Mouse (Mus musculus) lung, embryonic 14.5 days (tissue): ENCODE measurements around the gene Inhbe. TPM values are rescaled to one million over a fixed set of nuclear protein-coding genes. Genes with fewer than 3 reads are reported as not detected.

Experiments used
- ATAC-seq: fragments of 200-750 bp; cut with Nextera tagmentation; 2 replicates; pipeline ENCODE4 v1.8.0; 2017; ENCODE audit warnings: mild to moderate bottlenecking, moderate TSS enrichment, moderate library complexity; ENCODE audit not compliant: insufficient read depth
- DNase-seq: peaks from one replicate; pipeline ENCODE4 v3.0.0-alpha.2; 2015
- H3K27ac ChIP-seq: fragments of 300-500 bp; sonication (generic); 2 replicates; pipeline ENCODE4 v1.5.1; 2014; ENCODE audit warnings: low read depth, mild to moderate bottlenecking, moderate library complexity
- H3K27me3 ChIP-seq: fragments of 300-500 bp; sonication (generic); 2 replicates; pipeline ENCODE4 v1.6.1; 2014; ENCODE audit warnings: low read length, control low read depth; ENCODE audit not compliant: insufficient read depth
- H3K36me3 ChIP-seq: fragments of 300-500 bp; sonication (generic); 2 replicates; pipeline ENCODE4 v1.6.1; 2014; ENCODE audit warnings: control low read depth; ENCODE audit not compliant: insufficient read depth
- H3K4me1 ChIP-seq: fragments of 300-500 bp; sonication (generic); 2 replicates; pipeline ENCODE4 v1.6.1; 2014; ENCODE audit warnings: antibody characterized with exemption, control low read depth; ENCODE audit not compliant: insufficient read depth
- H3K4me2 ChIP-seq: fragments of 300-500 bp; sonication (generic); 2 replicates; pipeline ENCODE4 v1.6.1; 2014; ENCODE audit warnings: mild to moderate bottlenecking
- H3K4me3 ChIP-seq: fragments of 300-500 bp; sonication (generic); 2 replicates; pipeline ENCODE4 v1.5.1; 2014; ENCODE audit warnings: low read depth, low read length
- H3K9ac ChIP-seq: fragments of 300-500 bp; sonication (generic); 2 replicates; pipeline ENCODE4 v1.6.1; 2014
- H3K9me3 ChIP-seq: fragments of 300-500 bp; sonication (generic); 2 replicates; pipeline ENCODE4 v1.6.1; 2016; ENCODE audit warnings: low read depth, low read length, control low read depth
- CTCF ChIP-seq: IDR thresholded peaks from 2 replicates; pipeline ENCODE4 v1.5.1; 2016; ENCODE audit warnings: antibody characterized with exemption, low read depth
- WGBS: fragments of 180-500 bp; shearing (Covaris S2); extraction: QIAGEN DNeasy Blood & Tissue Kit; methylation state at CpG from one replicate; pipeline ENCODE4 v1.1.7; 2014; 5-methylcytosine and 5-hydroxymethylcytosine counted together
- polyA plus RNA-seq: library from polyadenylated mRNA; unstranded; fragments of >200 nt; fragmentation: Nextera tagmentation; extraction: Ambion mirVana; gene quantifications from 2 replicates; pipeline ENCODE4 v1.2.1, GENCODE M21; 2014

Inhbe gene
- polyA plus RNA-seq, 1 experiment from 2014 or later = 0.04 TPM

DNA sequence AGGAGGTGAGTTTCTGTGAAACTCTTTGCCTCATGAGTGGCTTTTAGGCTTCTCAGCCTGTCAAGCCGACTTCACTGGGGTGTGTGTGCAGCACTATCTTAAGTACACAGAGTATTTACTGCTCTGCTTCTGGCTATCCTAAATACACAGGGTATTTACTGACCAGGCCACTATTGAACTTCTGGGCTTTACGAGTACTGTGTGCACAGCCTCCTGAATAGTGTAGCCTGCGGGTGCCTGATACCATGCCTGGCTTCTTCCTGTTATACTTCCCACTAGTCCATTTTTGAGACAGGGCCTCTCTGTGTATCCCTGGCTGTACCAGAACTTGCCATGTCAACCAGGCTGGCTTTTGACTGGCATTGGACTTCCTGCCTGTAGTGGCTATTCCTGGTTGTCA, 23.5 kb upstream of the Inhbe start:
- Histone ChIP-seq H3K9me3 (no peaks in the 10 kb centered on the region), H3K4me3 (no peak overlapping the region), H3K4me1 (0 out of 2 replicates have a peak, but pooled peaks cover 8% of the 10 kb centered on the region), H3K27ac (no peak overlapping the region), H3K9ac (no peak overlapping the region), H3K36me3 (no peaks in the 10 kb centered on the region), H3K4me2 (no peak overlapping the region), H3K27me3 (no peaks in the 10 kb centered on the region)
- WGBS = 47% methylated on average over 3 of the region's 3 CpGs
- ATAC-seq (no peak), DNase-seq (no peak)
- TF ChIP-seq CTCF = no peak

DNA sequence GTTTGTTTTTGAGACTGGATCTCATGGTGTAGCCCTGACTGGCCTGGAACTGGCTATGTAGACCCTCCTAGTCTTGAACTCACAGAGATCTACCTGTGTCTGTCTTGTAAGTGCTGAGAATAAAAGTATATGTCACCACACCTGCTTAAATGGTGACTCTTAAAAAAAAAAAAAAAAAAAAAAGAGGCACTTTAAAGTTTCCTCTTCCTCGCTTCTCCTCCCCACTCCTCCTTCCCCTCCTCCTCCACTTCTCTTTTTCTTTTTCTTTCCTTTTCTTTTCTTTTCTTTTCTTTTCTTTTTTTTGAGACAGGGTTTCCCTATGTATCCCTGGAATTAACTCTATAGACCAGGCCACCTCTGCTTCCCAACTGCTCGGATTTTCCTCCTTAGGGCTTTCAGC, 16.8 kb upstream of the Inhbe start:
- Histone ChIP-seq H3K9me3 (no peaks in the 10 kb centered on the region), H3K27me3 (no peaks in the 10 kb centered on the region), H3K4me1 (no peaks in the 10 kb centered on the region), H3K4me3 (no peak overlapping the region), H3K36me3 (no peaks in the 10 kb centered on the region), H3K4me2 (no peak overlapping the region), H3K27ac (no peak overlapping the region), H3K9ac (no peak overlapping the region)
- ATAC-seq = no peak
- DNase-seq = no peak
- no peak for TF ChIP-seq CTCF
- WGBS = 78% methylated on average over 2 of the region's 2 CpGs

DNA sequence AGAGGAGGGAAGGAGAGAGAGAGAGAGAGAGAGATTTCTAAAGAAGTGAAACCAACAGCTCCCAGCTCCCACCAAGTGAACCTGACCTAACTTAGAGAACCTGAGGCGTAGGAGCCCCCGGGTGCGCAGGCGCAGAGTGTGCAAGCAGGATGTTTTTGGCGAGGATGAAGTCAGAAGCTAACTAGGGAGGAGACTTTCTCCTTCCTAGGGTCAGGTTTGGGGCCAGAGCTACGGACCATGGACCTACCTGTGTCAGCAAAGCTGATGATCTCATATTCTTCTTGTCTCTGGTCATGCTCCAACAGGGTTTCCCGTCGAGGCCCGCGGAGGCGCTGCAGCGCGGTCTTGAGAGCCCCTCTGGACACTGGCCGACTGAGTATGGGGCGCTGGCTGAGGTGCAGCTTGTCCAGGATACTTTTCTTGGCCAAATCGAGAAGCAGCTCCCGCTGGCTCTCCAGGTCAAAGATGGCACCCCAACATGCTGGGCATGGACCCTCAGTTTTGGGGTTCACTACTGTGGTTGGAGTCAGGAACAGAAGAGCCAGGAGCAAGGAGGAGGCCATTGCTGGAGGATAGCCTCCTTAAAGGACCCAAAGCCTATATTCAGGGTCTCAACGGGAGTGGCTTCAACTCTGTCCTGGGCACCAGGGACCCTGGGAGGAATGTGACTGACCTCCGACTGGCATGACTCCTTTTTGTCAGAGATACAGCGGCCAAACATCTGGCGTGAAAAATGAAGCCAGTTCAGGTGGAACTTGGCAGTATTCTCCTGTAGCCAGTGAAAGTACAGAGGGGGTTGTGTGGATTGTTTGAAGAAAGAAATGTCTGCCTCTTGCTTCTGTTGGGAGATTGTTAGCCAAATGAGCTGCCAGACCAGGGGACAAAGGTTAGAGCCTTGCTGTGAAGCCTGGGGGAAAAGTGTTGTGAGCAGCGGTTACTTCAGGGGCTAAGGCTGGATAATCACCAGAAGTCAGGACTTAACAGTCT, 15.9 kb upstream of the Inhbe start, which contains the start of gene Inhbc:
Gene Inhbc (minus strand): TSS at position 598 of the 987 bp plus-strand sequence.
- no peak for DNase-seq
- H3K4me1 ChIP-seq = no peaks in the 10 kb centered on the region
- ATAC-seq = no peak

DNA sequence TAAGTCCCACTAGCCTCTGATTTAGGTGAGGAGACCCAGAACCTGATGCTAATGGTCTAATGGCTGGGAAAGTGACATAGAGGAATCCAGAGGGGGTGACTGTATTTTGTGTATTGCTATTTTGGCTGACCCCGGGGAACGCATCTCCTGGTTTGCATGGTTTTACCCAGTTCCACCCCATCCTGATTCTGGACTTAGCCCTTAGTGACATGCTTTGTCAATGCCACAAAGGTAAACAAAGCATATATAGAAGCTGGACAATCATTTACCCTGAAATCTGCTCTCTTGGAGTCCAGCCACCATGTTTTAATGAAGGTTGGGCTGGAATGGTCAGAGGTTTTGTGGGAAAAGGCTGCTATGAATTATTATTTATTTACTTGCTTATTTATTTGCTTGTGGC, 14.1 kb upstream of the Inhbe start:
- no peaks in the 10 kb centered on the region for H3K27me3 ChIP-seq
- 44% methylated on average over 2 of the region's 2 CpGs for WGBS
- ATAC-seq (no peak), DNase-seq (peak; percentile 14)
- H3K9ac ChIP-seq = no peak overlapping the region
- H3K4me2 ChIP-seq = no peak overlapping the region
- H3K4me3 ChIP-seq = no peak overlapping the region
- H3K27ac ChIP-seq = no peak overlapping the region
- no peak for TF ChIP-seq CTCF
- no peaks in the 10 kb centered on the region for H3K9me3 ChIP-seq
- H3K4me1 ChIP-seq = no peaks in the 10 kb centered on the region
- H3K36me3 ChIP-seq = no peaks in the 10 kb centered on the region

More for the DNA sequence above, 15.9 kb upstream of the Inhbe start, which contains the start of gene Inhbc:
- WGBS = 69% methylated on average over 22 of the region's 22 CpGs
- no peaks in the 10 kb centered on the region for H3K36me3 ChIP-seq
- no peaks in the 10 kb centered on the region for H3K27me3 ChIP-seq
- TF ChIP-seq CTCF = no peak
- no peak within 1 kb of the TSS for H3K27ac ChIP-seq
- H3K9me3 ChIP-seq = no peaks in the 10 kb centered on the region
- H3K9ac ChIP-seq = no peak within 1 kb of the TSS
- H3K4me3 ChIP-seq = no peak within 1 kb of the TSS
- no peak within 1 kb of the TSS for H3K4me2 ChIP-seq

DNA sequence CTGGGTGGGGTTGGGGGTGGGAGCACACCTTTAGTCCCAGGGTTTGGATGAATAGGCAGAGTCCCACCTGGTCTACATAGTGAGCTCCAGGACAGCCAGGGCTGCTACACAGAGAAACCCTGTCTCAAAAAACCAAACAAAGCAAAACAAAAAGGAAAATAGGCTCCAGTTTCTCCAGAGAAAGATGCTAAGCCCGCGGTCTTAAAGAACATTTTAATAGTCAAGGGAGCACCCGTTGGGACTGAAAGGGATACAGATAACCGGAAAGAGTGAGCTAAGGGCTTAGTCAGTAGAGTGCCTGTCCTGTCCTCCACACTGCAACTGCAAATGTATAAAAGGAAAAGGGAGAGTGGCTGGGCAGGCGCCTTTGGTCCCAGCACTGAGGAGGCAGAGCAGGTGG, 12.9 kb upstream of the Inhbe start:
- TF ChIP-seq CTCF = no peak
- DNase-seq = no peak
- no peak overlapping the region for H3K27ac ChIP-seq
- H3K9ac ChIP-seq = no peak overlapping the region
- H3K4me1 ChIP-seq = no peaks in the 10 kb centered on the region
- no peak overlapping the region for H3K4me3 ChIP-seq
- no peaks in the 10 kb centered on the region for H3K36me3 ChIP-seq
- H3K4me2 ChIP-seq = no peak overlapping the region
- WGBS = 75% methylated on average over 5 of the region's 5 CpGs
- no peak for ATAC-seq
- no peaks in the 10 kb centered on the region for H3K27me3 ChIP-seq
- no peaks in the 10 kb centered on the region for H3K9me3 ChIP-seq

DNA sequence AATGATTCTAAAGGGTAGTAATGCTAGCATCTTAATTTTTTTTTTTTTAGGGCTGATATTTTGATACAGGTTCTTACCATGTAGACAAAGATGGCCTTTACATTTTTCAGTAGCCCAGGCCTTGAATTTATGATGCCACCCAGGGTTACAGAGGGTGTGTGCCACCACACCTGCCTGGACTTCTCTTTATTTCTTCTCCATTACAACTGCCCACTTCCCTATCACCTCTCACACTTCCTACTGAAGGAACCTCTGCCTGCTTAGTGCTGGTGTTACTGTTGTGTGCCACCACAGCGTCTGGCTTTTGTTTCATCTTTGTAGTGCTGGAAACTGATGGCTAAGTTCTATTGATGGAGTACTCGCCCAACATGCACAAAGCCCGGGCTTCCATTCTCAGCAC, 6.5 kb upstream of the Inhbe start:
- no peak for TF ChIP-seq CTCF
- DNase-seq (no peak), ATAC-seq (no peak)
- H3K27me3 ChIP-seq = no peaks in the 10 kb centered on the region
- H3K4me3 ChIP-seq = no peak overlapping the region
- no peaks in the 10 kb centered on the region for H3K36me3 ChIP-seq
- no peak overlapping the region for H3K27ac ChIP-seq
- no peaks in the 10 kb centered on the region for H3K9me3 ChIP-seq
- 84% methylated on average over 3 of the region's 3 CpGs for WGBS
- H3K4me2 ChIP-seq = no peak overlapping the region
- H3K4me1 ChIP-seq = no peaks in the 10 kb centered on the region
- H3K9ac ChIP-seq = no peak overlapping the region

DNA sequence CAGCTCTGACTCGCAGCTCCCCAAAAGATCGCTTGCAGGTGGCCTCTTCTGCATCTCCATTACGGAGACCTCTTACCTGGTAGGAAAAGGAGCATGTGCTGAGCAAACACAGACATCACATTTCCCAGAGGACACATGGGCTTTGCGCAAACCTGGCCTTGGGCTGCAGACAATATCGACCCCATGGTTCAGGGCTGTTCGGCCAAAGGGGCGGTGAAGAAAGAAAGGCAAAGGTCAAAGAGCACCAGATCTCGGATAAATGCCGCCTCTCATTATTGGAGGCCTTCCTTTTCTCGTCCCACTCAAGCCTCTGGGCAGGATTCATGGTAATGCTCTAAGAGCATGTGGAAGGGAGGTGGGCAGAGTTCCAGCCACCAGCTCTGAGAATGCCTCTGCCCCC, 1.1 kb upstream of the Inhbe start:
- Histone ChIP-seq H3K4me1 (no peaks in the 10 kb centered on the region), H3K9me3 (no peaks in the 10 kb centered on the region), H3K27me3 (no peaks in the 10 kb centered on the region), H3K36me3 (no peaks in the 10 kb centered on the region), H3K4me3 (no peak overlapping the region), H3K9ac (no peak overlapping the region), H3K4me2 (no peak overlapping the region), H3K27ac (no peak overlapping the region)
- ATAC-seq (no peak), DNase-seq (no peak)
- no peak for TF ChIP-seq CTCF
- WGBS = 60% methylated on average over 10 of the region's 10 CpGs
